Mouse (Mus musculus): ENCODE measurements around the gene Fam219a. TPM values are rescaled to one million over a fixed set of nuclear protein-coding genes. Genes with fewer than 3 reads are reported as not detected.

Gene Fam219a
- polyA plus RNA-seq (2015; fragmentation: Nextera tagmentation; extraction: Ambion mirVana) = 3.2 and 4.9 TPM in 2 replicates

DNA sequence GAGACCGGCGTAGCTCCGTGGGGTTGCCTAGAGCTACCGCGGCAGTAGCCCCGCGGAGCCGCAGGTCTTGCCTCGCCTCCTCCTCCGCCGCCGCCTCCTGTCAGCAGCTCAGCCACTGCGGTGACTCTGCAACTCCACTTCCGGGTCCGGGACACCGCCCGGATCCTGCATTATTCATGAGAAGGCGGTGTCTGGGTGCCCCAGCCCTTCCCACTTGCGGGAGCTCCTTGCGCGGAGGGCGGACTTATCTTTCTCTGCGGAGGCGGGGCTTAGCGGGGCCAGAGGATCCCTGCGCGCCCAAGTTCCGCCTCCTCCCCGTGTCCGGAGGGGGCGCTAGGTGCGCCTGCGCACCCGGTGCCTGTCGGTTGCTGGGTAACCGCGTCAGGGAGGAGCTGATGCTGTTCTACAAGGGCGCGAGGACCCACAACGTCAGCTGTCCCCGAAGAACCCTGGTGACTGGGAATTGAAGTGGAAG is at the start of gene Fam219a, which contains the start of gene Dnaic1:
TSS of gene Fam219a (minus strand) at position 128 of the 475 bp plus-strand sequence.
TSS of gene Dnaic1 (plus strand) at position 365 of the 475 bp plus-strand sequence.
- Histone ChIP-seq H3K27ac (ENCODE audit: low read depth, low read length) (peak within 1 kb of the TSS; percentile 57; the same call in 1 of the 2 replicates), H3K9me3 (ENCODE audit: control insufficient read depth) (no peaks in the 10 kb centered on the region), H3K36me3 (ENCODE audit: control insufficient read depth, insufficient read depth) (no peaks in the 10 kb centered on the region), H3K9ac (ENCODE audit: low read depth, low read length) (peak within 1 kb of the TSS; percentile 75), H3K4me1 (replicated peaks; ENCODE audit: control insufficient read depth, insufficient read depth, low read length) (peaks cover 6% of the 10 kb centered on the region; the same call in 1 of the 2 replicates), H3K27me3 (replicated peaks; ENCODE audit: control insufficient read depth, insufficient read depth, low read length) (0 out of 2 replicates have a peak, but pooled peaks cover 4% of the 10 kb centered on the region), H3K4me3 (ENCODE audit: low read depth, low read length) (peak within 1 kb of the TSS; percentile 81), H3K4me2 (replicated peaks; ENCODE audit: low read depth) (peak within 1 kb of the TSS; percentile 99)
- WGBS = under 1% methylated on average over 40 of the region's 41 CpGs
- peak; percentile 82 for TF ChIP-seq CTCF (IDR thresholded peaks at IDR 0.05; ENCODE audit: low read depth)
- ATAC-seq = peak; percentile 98

DNA sequence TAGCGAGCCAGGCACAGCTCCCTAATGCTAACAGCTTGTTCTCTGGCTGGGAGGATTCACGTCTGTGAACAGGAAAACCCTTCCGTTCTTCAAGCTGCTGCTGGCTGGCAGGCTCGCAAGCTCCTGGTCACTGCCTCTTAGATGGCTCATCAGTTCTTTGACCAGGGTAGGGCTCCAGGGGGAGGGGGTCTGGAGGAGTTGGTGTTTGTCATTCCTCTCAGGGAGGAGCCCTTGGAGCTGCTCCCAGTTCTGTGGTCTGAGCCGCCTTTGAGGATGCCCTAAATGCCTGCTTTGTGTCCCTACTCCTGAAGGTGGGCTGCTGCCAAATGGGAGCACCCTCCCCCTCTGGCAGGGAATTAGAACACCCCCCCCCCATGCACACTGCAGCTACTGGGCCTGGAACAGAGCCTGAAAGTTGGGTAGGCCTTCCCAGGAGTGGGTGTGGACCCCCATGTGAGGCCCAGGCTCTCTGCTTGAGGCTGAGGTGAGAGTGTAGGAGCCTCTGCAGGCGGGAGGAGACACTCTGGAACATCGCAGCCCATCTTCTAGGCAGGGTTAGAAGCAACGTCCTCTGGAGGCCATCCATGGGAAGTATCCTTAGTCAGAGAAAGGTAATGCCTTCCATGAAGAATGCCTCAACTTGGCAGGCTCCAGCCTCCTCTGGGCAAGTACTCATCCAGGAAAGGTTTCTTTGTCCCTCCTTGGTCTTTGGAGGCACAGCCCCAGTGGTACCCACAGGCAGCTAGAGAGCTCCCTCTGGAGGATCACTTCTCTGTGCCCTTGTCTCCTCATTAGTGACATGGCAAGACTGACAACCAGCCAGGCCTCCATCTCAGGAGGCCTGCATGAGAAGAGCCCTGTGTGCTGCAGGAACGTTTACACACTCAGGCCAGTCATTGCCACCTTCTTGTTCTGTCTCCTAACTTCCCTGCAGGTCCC is 46.6 kb upstream of the Fam219a start:
- Histone ChIP-seq H3K4me2 (replicated peaks; ENCODE audit: low read depth) (no peak overlapping the region), H3K9me3 (ENCODE audit: control insufficient read depth) (no peaks in the 10 kb centered on the region), H3K36me3 (ENCODE audit: control insufficient read depth, insufficient read depth) (no peaks in the 10 kb centered on the region), H3K9ac (ENCODE audit: low read depth, low read length) (no peak overlapping the region), H3K4me3 (ENCODE audit: low read depth, low read length) (no peak overlapping the region), H3K27ac (ENCODE audit: low read depth, low read length) (no peak overlapping the region), H3K4me1 (replicated peaks; ENCODE audit: control insufficient read depth, insufficient read depth, low read length) (no peaks in the 10 kb centered on the region), H3K27me3 (replicated peaks; ENCODE audit: control insufficient read depth, insufficient read depth, low read length) (no peaks in the 10 kb centered on the region)
- 0 out of 2 replicates have a peak, but pooled peaks have one; percentile 36 for ATAC-seq
- WGBS = 47% methylated on average over 9 of the region's 9 CpGs
- TF ChIP-seq CTCF (IDR thresholded peaks at IDR 0.05; ENCODE audit: low read depth) = peak; percentile 50

DNA sequence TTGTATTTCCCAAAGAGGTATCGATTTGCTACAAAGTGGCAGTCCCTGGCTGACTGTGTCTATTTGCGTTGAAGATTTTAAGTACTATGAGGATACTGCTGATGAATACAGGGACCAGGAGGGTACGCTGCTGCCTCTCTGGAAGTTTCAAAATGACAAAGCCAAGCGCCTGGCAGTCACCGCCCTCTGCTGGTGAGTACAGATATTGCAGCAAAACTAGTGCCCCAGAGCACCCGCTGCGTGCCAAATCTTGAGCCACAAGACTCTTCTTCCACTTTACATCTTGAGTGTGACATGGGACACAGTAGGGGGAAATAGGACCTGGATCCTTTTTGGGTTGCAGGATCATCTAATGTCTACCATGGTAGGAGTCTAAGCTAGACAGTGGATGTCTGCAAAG is 44.8 kb upstream of the Fam219a start:
- Histone ChIP-seq H3K27me3 (replicated peaks; ENCODE audit: control insufficient read depth, insufficient read depth, low read length) (no peaks in the 10 kb centered on the region), H3K9me3 (ENCODE audit: control insufficient read depth) (no peaks in the 10 kb centered on the region), H3K9ac (ENCODE audit: low read depth, low read length) (no peak overlapping the region), H3K36me3 (ENCODE audit: control insufficient read depth, insufficient read depth) (no peaks in the 10 kb centered on the region), H3K4me3 (ENCODE audit: low read depth, low read length) (no peak overlapping the region), H3K4me1 (replicated peaks; ENCODE audit: control insufficient read depth, insufficient read depth, low read length) (no peaks in the 10 kb centered on the region), H3K27ac (ENCODE audit: low read depth, low read length) (no peak overlapping the region), H3K4me2 (replicated peaks; ENCODE audit: low read depth) (no peak overlapping the region)
- ATAC-seq = no peak
- WGBS = 8% methylated on average over 7 of the region's 7 CpGs
- TF ChIP-seq CTCF (IDR thresholded peaks at IDR 0.05; ENCODE audit: low read depth) = peak; percentile 98

GRCm38 (mm10) chr4:41612166-41612565 is 42.8 kb upstream of the Fam219a start:
- H3K4me3 ChIP-seq (ENCODE audit: low read depth, low read length) = no peak overlapping the region
- no peak overlapping the region for H3K9ac ChIP-seq (ENCODE audit: low read depth, low read length)
- H3K36me3 ChIP-seq (ENCODE audit: control insufficient read depth, insufficient read depth) = no peaks in the 10 kb centered on the region
- H3K9me3 ChIP-seq (ENCODE audit: control insufficient read depth) = no peaks in the 10 kb centered on the region
- no peak for TF ChIP-seq CTCF (IDR thresholded peaks at IDR 0.05; ENCODE audit: low read depth)
- 0 out of 2 replicates have a peak, but pooled peaks cover 4% of the 10 kb centered on the region for H3K27me3 ChIP-seq (replicated peaks; ENCODE audit: control insufficient read depth, insufficient read depth, low read length)
- WGBS = 59% methylated on average over 8 of the region's 8 CpGs
- H3K4me2 ChIP-seq (replicated peaks; ENCODE audit: low read depth) = no peak overlapping the region
- no peaks in the 10 kb centered on the region for H3K4me1 ChIP-seq (replicated peaks; ENCODE audit: control insufficient read depth, insufficient read depth, low read length)
- no peak overlapping the region for H3K27ac ChIP-seq (ENCODE audit: low read depth, low read length)
- no peak for ATAC-seq

DNA sequence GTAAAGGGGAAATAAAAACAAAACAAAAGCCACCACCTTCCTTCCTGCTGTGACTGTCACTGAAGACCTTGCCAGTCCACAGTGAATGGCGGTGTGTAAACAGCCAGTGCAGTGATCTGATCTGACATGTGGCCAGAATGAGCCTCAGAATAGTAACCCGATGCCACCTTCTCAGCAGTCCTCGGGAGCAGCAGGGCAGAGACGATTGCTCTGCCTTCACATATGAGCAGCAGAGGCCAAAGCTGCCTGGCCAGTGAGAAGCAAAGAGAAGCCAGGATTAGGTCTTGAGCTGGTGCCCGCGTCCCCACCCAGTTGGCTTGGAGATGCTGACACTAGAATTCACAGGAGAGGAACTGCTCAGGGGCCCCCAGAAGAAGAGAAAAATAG is 41.2 kb upstream of the Fam219a start:
- no peaks in the 10 kb centered on the region for H3K36me3 ChIP-seq (ENCODE audit: control insufficient read depth, insufficient read depth)
- H3K9ac ChIP-seq (ENCODE audit: low read depth, low read length) = no peak overlapping the region
- H3K4me1 ChIP-seq (replicated peaks; ENCODE audit: control insufficient read depth, insufficient read depth, low read length) = no peaks in the 10 kb centered on the region
- ATAC-seq = no peak
- 0 out of 2 replicates have a peak, but pooled peaks cover 4% of the 10 kb centered on the region for H3K27me3 ChIP-seq (replicated peaks; ENCODE audit: control insufficient read depth, insufficient read depth, low read length)
- 48% methylated on average over 6 of the region's 6 CpGs for WGBS
- no peak overlapping the region for H3K4me3 ChIP-seq (ENCODE audit: low read depth, low read length)
- no peak for TF ChIP-seq CTCF (IDR thresholded peaks at IDR 0.05; ENCODE audit: low read depth)
- H3K4me2 ChIP-seq (replicated peaks; ENCODE audit: low read depth) = no peak overlapping the region
- H3K9me3 ChIP-seq (ENCODE audit: control insufficient read depth) = no peaks in the 10 kb centered on the region
- no peak overlapping the region for H3K27ac ChIP-seq (ENCODE audit: low read depth, low read length)
